ENCODE assay signal across 9 mouse cellular contexts in the genomic region with DNA sequence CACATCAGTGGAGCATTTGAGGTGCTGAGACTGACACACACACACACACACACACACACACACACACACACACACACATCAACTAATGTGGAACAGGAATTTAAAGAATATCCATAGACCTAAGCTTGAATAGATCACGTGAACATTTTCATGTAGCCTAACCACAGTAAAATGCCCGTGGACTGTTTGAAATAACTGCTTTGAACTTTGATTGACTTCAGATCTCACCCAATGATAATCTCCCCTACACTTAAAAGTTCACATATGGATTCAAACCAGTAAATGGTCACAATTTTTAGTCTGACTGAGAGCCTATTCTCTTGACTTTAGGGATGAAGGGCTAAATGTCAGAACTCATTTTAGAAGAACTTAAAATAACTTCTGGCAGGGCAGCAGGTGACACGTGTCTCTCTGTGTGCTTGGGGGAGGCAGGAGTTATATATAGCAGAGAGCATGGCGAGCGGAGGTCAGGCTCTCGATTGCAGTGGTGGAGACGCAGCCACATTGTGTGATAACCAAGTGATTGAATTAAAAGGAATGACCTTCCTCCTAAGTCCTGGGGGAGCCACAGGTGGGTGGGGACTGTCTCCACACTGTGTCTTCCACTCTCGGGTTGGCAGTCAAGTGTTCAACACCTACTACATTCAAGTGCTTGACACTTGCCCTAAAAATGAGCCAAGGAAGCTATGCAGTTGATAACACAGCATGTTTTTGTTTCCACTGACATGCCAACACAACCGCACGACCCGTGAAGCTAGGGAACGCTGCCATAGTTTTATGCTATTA. TPM values are rescaled to one million over a fixed set of nuclear protein-coding genes. Genes with fewer than 3 reads are reported as not detected.
DNase-seq lines count a peak whose midpoint lies in the region; ATAC-seq and TF ChIP-seq lines count a peak whose summit lies in the region.
"Had no signal": no experiment of that assay in that cellular context is flagged by ENCODE, and none has a peak within 500 bp of the region (broad histone marks: within the 10 kb centered on the region; RNA-seq: fewer than 3 reads in every experiment).

No protein-coding gene starts in this region.

- no peak overlapping the region for H3K9ac ChIP-seq in kidney, embryonic 15.5 days
- no peak overlapping the region for H3K9ac ChIP-seq in midbrain, embryonic 16.5 days (ENCODE audit: low read depth, low read length)

- no peak for DNase-seq in kidney, adult 11 months
- DNase-seq in gastrocnemius, adult 2 months = peak; percentile 78
- DNase-seq in heart, postnatal 4 days = peak; percentile 72
- no peak for DNase-seq in left cerebral cortex, adult 2 months (ENCODE audit: extremely low spot score in 1 of 2, low spot score in 2 of 2)
- no peak for DNase-seq in adrenal gland, postnatal 36 days
- no peak for DNase-seq in thymus, postnatal 14 days
- DNase-seq: cerebellum, adult 18-20 months had no signal

- no peak overlapping the region for H3K4me3 ChIP-seq in kidney, embryonic 15.5 days (replicated peaks)
- peak overlapping the region; percentile 72 for H3K4me3 ChIP-seq in gastrocnemius, adult 2 months
- no peak overlapping the region for H3K4me3 ChIP-seq in midbrain, embryonic 16.5 days (ENCODE audit: low read depth, low read length)
- H3K4me3 ChIP-seq in left cerebral cortex, adult 2 months = no peak overlapping the region

- intact Hi-C loops in gastrocnemius, adult 2 months (cut with DNase I) = no loop called here
- intact Hi-C loops in left cerebral cortex, adult 2 months (cut with DNase I) = no loop called here

- no peaks in the 10 kb centered on the region for H3K9me3 ChIP-seq in kidney, embryonic 15.5 days (replicated peaks)
- no peaks in the 10 kb centered on the region for H3K9me3 ChIP-seq in midbrain, embryonic 16.5 days (replicated peaks; ENCODE audit: control insufficient read depth, low read length, poor library complexity, severe bottlenecking)

- no peak for TF ChIP-seq CTCF in gastrocnemius, adult 2 months (IDR thresholded peaks at IDR 0.05)
- TF ChIP-seq CTCF in left cerebral cortex, adult 2 months (IDR thresholded peaks at IDR 0.05) = no peak

- 46% methylated on average over 12 of the region's 12 CpGs for WGBS in kidney, embryonic 15.5 days
- WGBS in midbrain, embryonic 16.5 days = 66% methylated on average over 12 of the region's 12 CpGs

- H3K4me2 ChIP-seq in kidney, embryonic 15.5 days = peak overlapping the region; percentile 58
- peak overlapping the region; percentile 52 for H3K4me2 ChIP-seq in midbrain, embryonic 16.5 days (ENCODE audit: low read length)

- H3K27me3 ChIP-seq in kidney, embryonic 15.5 days = no peaks in the 10 kb centered on the region
- no peaks in the 10 kb centered on the region for H3K27me3 ChIP-seq in midbrain, embryonic 16.5 days (ENCODE audit: control insufficient read depth, insufficient read depth, low read depth, low read length)

- H3K27ac ChIP-seq in kidney, embryonic 15.5 days = peak overlapping the region; percentile 86
- H3K27ac ChIP-seq in gastrocnemius, adult 2 months = peak overlapping the region; percentile 99
- H3K27ac ChIP-seq in midbrain, embryonic 16.5 days (ENCODE audit: low read length) = no peak overlapping the region
- no peak overlapping the region for H3K27ac ChIP-seq in left cerebral cortex, adult 2 months

- H3K4me1 ChIP-seq in kidney, embryonic 15.5 days = peaks cover 19% of the 10 kb centered on the region
- H3K4me1 ChIP-seq in midbrain, embryonic 16.5 days (ENCODE audit: control insufficient read depth, insufficient read depth, low read length) = peaks cover 13% of the 10 kb centered on the region

- no peaks in the 10 kb centered on the region for H3K36me3 ChIP-seq in kidney, embryonic 15.5 days
- no peaks in the 10 kb centered on the region for H3K36me3 ChIP-seq in midbrain, embryonic 16.5 days (ENCODE audit: control insufficient read depth, insufficient read depth, low read length)

- no peak for ATAC-seq in kidney, embryonic 15.5 days (replicated peaks; ENCODE audit: low FRiP score)
- ATAC-seq in midbrain, embryonic 16.5 days = peak; percentile 27; the same call in 1 of the 2 replicates

RNA-seq across cellular contexts. Expression of gene Txlnb, which starts 1.0 kb away (rescaled TPM):
- polyA plus RNA-seq in kidney, embryonic 15.5 days (2015; fragmentation: Nextera tagmentation; extraction: Ambion mirVana) = 1.3 and 1.5 TPM in 2 replicates
- total RNA-seq in gastrocnemius, adult 2 months (2021) = 100 to 1,000 TPM; 399 to 405 TPM
- total RNA-seq in heart, postnatal 4 days (2021) = 10 to 100 TPM; 86.9 to 89.7 TPM
- polyA plus RNA-seq in midbrain, embryonic 16.5 days (2015; fragmentation: Nextera tagmentation; extraction: Ambion mirVana) = 0.87 and 1.6 TPM in 2 replicates
- total RNA-seq in left cerebral cortex, adult 2 months (2021) = under 1 TPM; 0.44 to 0.54 TPM
- under 1 TPM; 0.60 to 0.82 TPM for total RNA-seq in adrenal gland, postnatal 36 days (2021)

Comparison
In these comparisons a context has a peak if more than half of its experiments do, and no peak if none do; other contexts are left out.
1. H3K27ac ChIP-seq: peak in kidney, embryonic 15.5 days (single experiment) and gastrocnemius, adult 2 months (single experiment); none in midbrain, embryonic 16.5 days (single experiment) and left cerebral cortex, adult 2 months (single experiment).
2. DNase-seq: peak in gastrocnemius, adult 2 months (single experiment) and heart, postnatal 4 days (single experiment); none in kidney, adult 11 months (single experiment), left cerebral cortex, adult 2 months (0 of 2), adrenal gland, postnatal 36 days (0 of 2) and thymus, postnatal 14 days (single experiment).
3. RNA of gene Txlnb, which starts 1.0 kb away (total RNA-seq): 399 to 405 TPM in gastrocnemius, adult 2 months and 86.9 to 89.7 TPM in heart, postnatal 4 days; 0.60 to 0.82 TPM in adrenal gland, postnatal 36 days and 0.44 to 0.54 TPM in left cerebral cortex, adult 2 months; every median in the first group is over 10 times any median in the second.